ENCODE assay signal across 9 mouse cellular contexts in genomic region chr17:35047688-35048087, GRCm38 (mm10). TPM values are rescaled to one million over a fixed set of nuclear protein-coding genes. Genes with fewer than 3 reads are reported as not detected.
DNase-seq lines count a peak whose midpoint lies in the region; ATAC-seq and TF ChIP-seq lines count a peak whose summit lies in the region.
"Had no signal": no experiment of that assay in that cellular context is flagged by ENCODE, and none has a peak within 500 bp of the region (broad histone marks: within the 10 kb centered on the region; RNA-seq: fewer than 3 reads in every experiment).

No protein-coding gene starts in this region.

- no peaks in the 10 kb centered on the region for H3K27me3 ChIP-seq in heart, embryonic 13.5 days (replicated peaks)
- H3K27me3 ChIP-seq in intestine, postnatal 0 days (replicated peaks; ENCODE audit: control insufficient read depth, insufficient read depth, low read length): no peaks in the 10 kb centered on the region
- H3K27me3 ChIP-seq in liver, postnatal 0 days (ENCODE audit: insufficient read depth, low read length): no peaks in the 10 kb centered on the region
- H3K27me3 ChIP-seq: Patski had no signal

- WGBS in heart, embryonic 13.5 days: 29% methylated on average over 1 of the region's 1 CpGs
- WGBS in intestine, postnatal 0 days: 25% methylated on average over 1 of the region's 1 CpGs
- WGBS in liver, postnatal 0 days (ENCODE audit: insufficient replicate concordance): 12% methylated on average over 1 of the region's 1 CpGs

- H3K36me3 ChIP-seq in heart, embryonic 13.5 days: peaks cover 8% of the 10 kb centered on the region
- H3K36me3 ChIP-seq in intestine, postnatal 0 days (ENCODE audit: control insufficient read depth, insufficient read depth): peaks cover 5% of the 10 kb centered on the region; the same call in 1 of the 2 replicates
- H3K36me3 ChIP-seq in liver, postnatal 0 days (replicated peaks; ENCODE audit: insufficient read depth, low read length): peaks cover 6% of the 10 kb centered on the region

- H3K4me2 ChIP-seq in heart, embryonic 13.5 days: peak overlapping the region; percentile 95
- peak overlapping the region; percentile 94 for H3K4me2 ChIP-seq in intestine, postnatal 0 days (replicated peaks; ENCODE audit: low read depth)
- peak overlapping the region; percentile 99 for H3K4me2 ChIP-seq in liver, postnatal 0 days (ENCODE audit: low read depth, low read length)

- TF ChIP-seq POLR2A in bone marrow macrophage, adult 2 months (IDR thresholded peaks at IDR 0.05; ENCODE audit: borderline replicate concordance, low read depth, low read length): no peak

- ATAC-seq in heart, embryonic 13.5 days (ENCODE audit: extremely low read depth, insufficient number of reproducible peaks, low FRiP score, low TSS enrichment): no peak
- peak; percentile 55 for ATAC-seq in intestine, postnatal 0 days
- ATAC-seq in liver, postnatal 0 days: peak; percentile 28
- ATAC-seq: Patski had no signal

- 0 out of 2 replicates have a peak, but pooled peaks have one; percentile 5 for TF ChIP-seq EP300 in liver, postnatal 0 days (IDR thresholded peaks at IDR 0.05; ENCODE audit: low read depth)

- no peaks in the 10 kb centered on the region for H3K9me3 ChIP-seq in heart, embryonic 13.5 days
- no peaks in the 10 kb centered on the region for H3K9me3 ChIP-seq in intestine, postnatal 0 days (ENCODE audit: control insufficient read depth)
- no peaks in the 10 kb centered on the region for H3K9me3 ChIP-seq in liver, postnatal 0 days (ENCODE audit: low read length)

- no peak for TF ChIP-seq CTCF in bone marrow macrophage, adult 2 months (IDR thresholded peaks at IDR 0.05; ENCODE audit: low read depth, low read length)
- no peak for TF ChIP-seq CTCF in intestine, postnatal 0 days (IDR thresholded peaks at IDR 0.05; ENCODE audit: low read depth)
- no peak for TF ChIP-seq CTCF in liver, postnatal 0 days (IDR thresholded peaks at IDR 0.05; ENCODE audit: low read depth)

- H3K9ac ChIP-seq in heart, embryonic 13.5 days: peak overlapping the region; percentile 70
- 0 out of 2 replicates have a peak overlapping the region, but pooled peaks have one; percentile 12 for H3K9ac ChIP-seq in intestine, postnatal 0 days (ENCODE audit: low read depth, low read length)
- peak overlapping the region; percentile 63 for H3K9ac ChIP-seq in liver, postnatal 0 days (replicated peaks)

- H3K27ac ChIP-seq in heart, embryonic 13.5 days (replicated peaks): peak overlapping the region; percentile 99
- peak overlapping the region; percentile 98 for H3K27ac ChIP-seq in bone marrow macrophage, adult 2 months (ENCODE audit: insufficient read depth, low read depth, low read length)
- peak overlapping the region; percentile 97 for H3K27ac ChIP-seq in intestine, postnatal 0 days (ENCODE audit: low read depth, low read length)
- H3K27ac ChIP-seq in liver, postnatal 0 days (ENCODE audit: low read depth): peak overlapping the region; percentile 98

- intact Hi-C loops in heart, postnatal 14 days (cut with DNase I): no loop called here

- peak overlapping the region; percentile 20 for H3K4me3 ChIP-seq in heart, embryonic 13.5 days
- H3K4me3 ChIP-seq in bone marrow macrophage, adult 2 months (ENCODE audit: insufficient read depth, low read length): peak overlapping the region; percentile 40
- peak overlapping the region; percentile 12; the same call in 1 of the 2 replicates for H3K4me3 ChIP-seq in intestine, postnatal 0 days (ENCODE audit: low read depth, low read length)
- H3K4me3 ChIP-seq in liver, postnatal 0 days (ENCODE audit: low read depth, low read length): peak overlapping the region; percentile 70

- H3K4me1 ChIP-seq in heart, embryonic 13.5 days: peaks cover 68% of the 10 kb centered on the region
- peaks cover 50% of the 10 kb centered on the region for H3K4me1 ChIP-seq in bone marrow macrophage, adult 2 months (ENCODE audit: control insufficient read depth, insufficient read depth, low read length)
- peaks cover 17% of the 10 kb centered on the region for H3K4me1 ChIP-seq in intestine, postnatal 0 days (replicated peaks; ENCODE audit: control insufficient read depth, insufficient read depth, low read length)
- H3K4me1 ChIP-seq in liver, postnatal 0 days (ENCODE audit: insufficient read depth): peaks cover 67% of the 10 kb centered on the region

- DNase-seq in heart, postnatal 14 days: no peak
- DNase-seq in liver, postnatal 0 days: no peak
- no peak for DNase-seq in adipocyte (ENCODE audit: low spot score)
- DNase-seq in adrenal gland, adult 2 months: no peak
- DNase-seq in embryo, embryonic 10.5 days (ENCODE audit: low spot score): no peak

RNA-seq across cellular contexts. Expression of gene Msh5, which starts 1.1 kb away (rescaled TPM):
- polyA plus RNA-seq in heart, embryonic 13.5 days (2015; fragmentation: Nextera tagmentation; extraction: Ambion mirVana): 4.0 and 4.1 TPM in 2 replicates
- total RNA-seq in heart, postnatal 14 days (2021): 1 to 10 TPM; 1.6 to 2.0 TPM
- polyA plus RNA-seq in bone marrow macrophage, adult 2 months (2012; ENCODE audit: insufficient read depth, insufficient read length, missing spikeins): 2.4 and 3.2 TPM in 2 replicates
- 1.4 and 3.0 TPM in 2 replicates for polyA plus RNA-seq in intestine, postnatal 0 days (2015; fragmentation: Nextera tagmentation; extraction: Ambion mirVana)
- 3.8 and 4.2 TPM in 2 replicates for polyA plus RNA-seq in liver, postnatal 0 days (2015; fragmentation: Nextera tagmentation; extraction: Ambion mirVana)
- under 1 TPM; 0.75 to 0.93 TPM for total RNA-seq in adrenal gland, adult 2 months (2021)
- 1.3 and 1.7 TPM in 2 replicates for polyA plus RNA-seq in adrenal gland, adult 2 months (2012; rRNA removed)

RNA-seq across cellular contexts. Expression of gene Clic1, which starts 2.1 kb away (rescaled TPM):
- polyA plus RNA-seq in heart, embryonic 13.5 days (2015; fragmentation: Nextera tagmentation; extraction: Ambion mirVana): 351 and 389 TPM in 2 replicates
- total RNA-seq in heart, postnatal 14 days (2021): 10 to 100 TPM; 61.6 to 72.9 TPM
- polyA plus RNA-seq in bone marrow macrophage, adult 2 months (2012; ENCODE audit: insufficient read depth, insufficient read length, missing spikeins): 357 and 381 TPM in 2 replicates
- polyA plus RNA-seq in intestine, postnatal 0 days (2015; fragmentation: Nextera tagmentation; extraction: Ambion mirVana): 290 and 312 TPM in 2 replicates
- 98.6 and 102 TPM in 2 replicates for polyA plus RNA-seq in liver, postnatal 0 days (2015; fragmentation: Nextera tagmentation; extraction: Ambion mirVana)
- 100 to 1,000 TPM in 1 of 2 experiments, 10 to 100 TPM in 1; 80.8 to 136 TPM for total RNA-seq in adrenal gland, adult 2 months (2021)
- polyA plus RNA-seq in adrenal gland, adult 2 months (2012; rRNA removed): 62.2 and 64.1 TPM in 2 replicates

RNA-seq across cellular contexts. Expression of gene Ddah2, which starts 11.1 kb away (rescaled TPM):
- 194 and 207 TPM in 2 replicates for polyA plus RNA-seq in heart, embryonic 13.5 days (2015; fragmentation: Nextera tagmentation; extraction: Ambion mirVana)
- total RNA-seq in heart, postnatal 14 days (2021): 10 to 100 TPM; 49.3 to 50.0 TPM
- 9.0 and 10.9 TPM in 2 replicates for polyA plus RNA-seq in bone marrow macrophage, adult 2 months (2012; ENCODE audit: insufficient read depth, insufficient read length, missing spikeins)
- polyA plus RNA-seq in intestine, postnatal 0 days (2015; fragmentation: Nextera tagmentation; extraction: Ambion mirVana): 62.0 and 68.3 TPM in 2 replicates
- 15.8 and 17.2 TPM in 2 replicates for polyA plus RNA-seq in liver, postnatal 0 days (2015; fragmentation: Nextera tagmentation; extraction: Ambion mirVana)
- 10 to 100 TPM in 1 of 2 experiments, 1 to 10 TPM in 1; 7.2 to 26.6 TPM for total RNA-seq in adrenal gland, adult 2 months (2021)
- 25.9 and 35.6 TPM in 2 replicates for polyA plus RNA-seq in adrenal gland, adult 2 months (2012; rRNA removed)

RNA-seq across cellular contexts. Expression of gene Ly6g6c, which starts 17.5 kb away (rescaled TPM):
- polyA plus RNA-seq in heart, embryonic 13.5 days (2015; fragmentation: Nextera tagmentation; extraction: Ambion mirVana): not detected in 2 replicates
- not detected for total RNA-seq in heart, postnatal 14 days (2021)
- not detected in 2 replicates for polyA plus RNA-seq in bone marrow macrophage, adult 2 months (2012; ENCODE audit: insufficient read depth, insufficient read length, missing spikeins)
- 0.12 TPM in 1 of 2 replicates, not detected in the other for polyA plus RNA-seq in intestine, postnatal 0 days (2015; fragmentation: Nextera tagmentation; extraction: Ambion mirVana)
- 0.32 and 0.49 TPM in 2 replicates for polyA plus RNA-seq in liver, postnatal 0 days (2015; fragmentation: Nextera tagmentation; extraction: Ambion mirVana)
- total RNA-seq in adrenal gland, adult 2 months (2021): not detected
- polyA plus RNA-seq in adrenal gland, adult 2 months (2012; rRNA removed): not detected in 2 replicates
- polyA plus RNA-seq: Patski had no signal

RNA-seq across cellular contexts. Expression of gene Mpig6b, which starts 18.3 kb away (rescaled TPM):
- polyA plus RNA-seq in heart, embryonic 13.5 days (2015; fragmentation: Nextera tagmentation; extraction: Ambion mirVana): 0.92 and 1.4 TPM in 2 replicates
- under 1 TPM; 0.61 to 0.74 TPM for total RNA-seq in heart, postnatal 14 days (2021)
- not detected in 2 replicates for polyA plus RNA-seq in bone marrow macrophage, adult 2 months (2012; ENCODE audit: insufficient read depth, insufficient read length, missing spikeins)
- polyA plus RNA-seq in intestine, postnatal 0 days (2015; fragmentation: Nextera tagmentation; extraction: Ambion mirVana): 0.13 and 0.17 TPM in 2 replicates
- 6.5 and 7.1 TPM in 2 replicates for polyA plus RNA-seq in liver, postnatal 0 days (2015; fragmentation: Nextera tagmentation; extraction: Ambion mirVana)
- not detected for total RNA-seq in adrenal gland, adult 2 months (2021)
- 0.06 TPM in 1 of 2 replicates, not detected in the other for polyA plus RNA-seq in adrenal gland, adult 2 months (2012; rRNA removed)
- polyA plus RNA-seq: Patski had no signal

Comparison
In these comparisons a context has a peak if more than half of its experiments do, and no peak if none do; other contexts are left out.
1. H3K4me3 ChIP-seq: peak in every context shown above with its lines; median percentile 70 in liver, postnatal 0 days; 40 in bone marrow macrophage, adult 2 months; 20 in heart, embryonic 13.5 days; 12 in intestine, postnatal 0 days.
2. H3K9ac ChIP-seq: peak in every context shown above with its lines; median percentile 70 in heart, embryonic 13.5 days; 63 in liver, postnatal 0 days; 12 in intestine, postnatal 0 days.